Mouse (Mus musculus): ENCODE results near the gene Tmem53. TPM values are rescaled to one million over a fixed set of nuclear protein-coding genes. Genes with fewer than 3 reads are reported as not detected.
"Not testable (repeated sequence)": the region's sequence is repeated elsewhere in the genome, so short reads cannot be mapped to it uniquely, and the experiment has no call there.

The Tmem53 gene
- polyA plus RNA-seq, 1 experiment from 2014 or later: 17.5 TPM

DNA sequence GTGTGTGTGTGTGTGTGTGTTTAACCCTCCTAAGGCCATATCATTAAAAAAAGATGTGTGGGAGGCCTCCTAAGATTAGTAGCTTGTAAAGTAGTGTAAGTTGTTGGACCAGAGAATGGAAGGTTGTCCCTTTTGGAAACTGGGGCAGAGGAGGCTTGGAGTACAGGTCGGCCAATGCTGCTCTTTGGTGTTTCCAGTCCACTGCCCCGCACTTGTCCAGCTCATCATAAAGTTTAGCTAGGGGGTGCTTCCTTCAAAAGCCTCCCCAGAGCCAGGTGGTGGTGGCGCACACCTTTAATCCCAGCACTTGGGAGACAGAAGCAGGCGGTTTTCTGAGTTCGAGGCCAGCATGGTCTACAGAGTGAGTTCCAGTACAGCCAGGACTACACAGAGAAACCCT is 1.0 kb downstream of the Tmem53 start:
- peak overlapping the region; percentile 75 for H3K9ac ChIP-seq
- H3K36me3 ChIP-seq: no peaks in the 10 kb centered on the region
- H3K4me3 ChIP-seq: peak overlapping the region; percentile 65
- H3K9me3 ChIP-seq: no peaks in the 10 kb centered on the region
- peak overlapping the region; percentile 92 for H3K27ac ChIP-seq
- H3K27me3 ChIP-seq: no peaks in the 10 kb centered on the region
- no peak for ATAC-seq (ENCODE audit: insufficient number of reproducible peaks, insufficient read depth, low FRiP score, low TSS enrichment, low read depth)
- H3K4me2 ChIP-seq: peak overlapping the region; percentile 67
- peaks cover 22% of the 10 kb centered on the region for H3K4me1 ChIP-seq
- WGBS: 79% methylated on average over 5 of the region's 5 CpGs

DNA sequence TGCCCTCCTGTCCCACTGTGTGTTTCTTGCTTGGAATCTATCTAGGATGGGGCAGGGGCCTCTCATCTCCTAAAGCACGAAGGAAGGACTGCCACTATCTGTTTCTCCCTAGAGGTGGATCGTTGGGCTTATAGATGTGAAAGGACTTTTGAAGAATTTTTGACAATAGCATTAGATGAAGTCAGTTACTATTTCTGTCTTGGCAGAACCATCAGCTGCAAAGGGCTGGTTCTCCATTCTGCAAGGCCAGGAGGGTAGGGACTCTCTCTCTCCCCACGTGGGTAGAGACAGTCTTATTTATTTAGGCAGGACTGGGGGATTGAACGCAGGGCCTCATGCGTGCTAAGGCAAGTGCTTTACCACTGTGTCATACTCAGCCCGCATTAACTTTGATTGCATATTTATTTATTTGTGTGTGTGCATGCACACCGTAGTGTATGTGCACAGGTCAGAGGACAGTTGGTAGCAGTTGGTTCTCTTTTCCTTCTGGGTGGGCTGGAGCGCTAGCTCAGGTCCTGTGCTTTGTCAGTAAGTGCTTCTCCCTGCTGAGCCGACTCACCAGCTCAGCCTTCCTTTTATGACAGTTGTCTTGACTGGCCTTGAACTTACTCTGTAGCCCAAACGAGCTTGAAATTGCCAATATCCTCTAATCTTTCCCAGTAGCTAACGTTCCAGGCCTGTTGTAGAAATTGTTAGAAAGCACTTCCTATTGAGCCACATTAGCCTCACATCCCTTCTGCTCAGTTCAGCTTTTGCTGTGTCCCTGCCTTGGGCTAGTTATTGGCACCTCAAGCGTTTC is 1.7 kb downstream of the Tmem53 start:
- H3K27ac ChIP-seq: peak overlapping the region; percentile 92

DNA sequence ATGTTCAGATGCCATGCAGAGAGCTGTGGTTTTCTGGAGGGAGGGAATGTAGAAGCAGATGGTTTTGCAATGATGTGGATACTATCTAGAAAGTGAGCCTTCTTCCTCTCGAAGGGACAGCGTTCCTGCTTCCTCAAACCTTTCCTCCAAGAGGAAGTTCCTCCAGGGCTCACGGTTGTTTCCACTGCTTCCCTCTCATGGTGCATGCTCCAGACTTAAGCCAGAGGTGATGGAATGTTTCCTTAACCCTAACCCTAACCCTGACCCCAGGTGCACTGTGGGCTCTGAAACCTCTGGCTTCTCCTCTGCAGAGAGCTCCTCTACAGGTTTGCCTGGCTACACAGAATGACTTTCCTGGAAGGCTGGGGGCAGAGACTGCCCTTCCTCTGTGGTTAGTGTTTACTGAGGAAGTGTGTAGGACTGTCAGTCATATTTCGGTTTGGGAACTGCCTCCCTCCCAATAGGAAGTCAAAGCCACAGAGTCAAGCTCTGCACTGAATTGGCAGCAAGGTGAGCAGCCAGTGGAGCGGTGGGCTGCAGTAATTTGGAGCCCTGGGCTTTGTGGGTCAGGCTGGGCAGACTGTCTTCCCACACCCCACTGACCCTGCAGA is 2.4 kb downstream of the Tmem53 start:
- no peak overlapping the region for H3K4me3 ChIP-seq
- 47% methylated on average over 5 of the region's 5 CpGs for WGBS

More for the DNA sequence above, 1.7 kb downstream of the Tmem53 start:
- ATAC-seq (ENCODE audit: insufficient number of reproducible peaks, insufficient read depth, low FRiP score, low TSS enrichment, low read depth): no peak
- Histone ChIP-seq H3K9ac (no peak overlapping the region), H3K36me3 (no peaks in the 10 kb centered on the region), H3K4me2 (peak overlapping the region; percentile 67), H3K9me3 (no peaks in the 10 kb centered on the region), H3K27me3 (no peaks in the 10 kb centered on the region), H3K4me1 (peaks cover 22% of the 10 kb centered on the region), H3K4me3 (no peak overlapping the region)
- 61% methylated on average over 12 of the region's 12 CpGs for WGBS

DNA sequence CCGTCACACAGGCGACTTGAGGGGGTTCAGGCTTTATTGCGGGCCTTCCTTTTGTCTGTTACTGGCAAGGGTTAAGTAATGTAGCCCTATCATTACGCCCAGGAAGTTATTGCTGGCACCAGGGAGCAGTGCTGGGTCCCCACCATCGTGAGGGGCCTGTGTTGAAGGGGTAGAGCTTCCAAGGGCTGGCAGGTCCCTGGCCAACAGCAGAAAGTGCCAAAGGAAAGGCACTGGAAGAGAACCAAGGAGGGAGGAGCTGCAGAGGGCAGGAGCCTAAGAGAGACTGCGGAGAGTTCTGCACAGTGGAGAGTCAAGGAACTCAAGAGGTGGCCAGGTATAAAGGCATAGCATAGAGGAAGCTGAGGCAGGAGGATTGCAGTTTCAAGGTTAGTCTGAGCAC is 2.9 kb downstream of the Tmem53 start:
- no peak for ATAC-seq (ENCODE audit: insufficient number of reproducible peaks, insufficient read depth, low FRiP score, low TSS enrichment, low read depth)
- Histone ChIP-seq H3K27ac (no peak overlapping the region), H3K4me1 (peaks cover 22% of the 10 kb centered on the region), H3K9me3 (no peaks in the 10 kb centered on the region), H3K9ac (no peak overlapping the region), H3K4me3 (no peak overlapping the region), H3K36me3 (no peaks in the 10 kb centered on the region), H3K4me2 (no peak overlapping the region), H3K27me3 (no peaks in the 10 kb centered on the region)
- WGBS: 62% methylated on average over 6 of the region's 6 CpGs

More for the DNA sequence above, 2.4 kb downstream of the Tmem53 start:
- no peaks in the 10 kb centered on the region for H3K27me3 ChIP-seq
- H3K36me3 ChIP-seq: no peaks in the 10 kb centered on the region
- no peak for ATAC-seq (ENCODE audit: insufficient number of reproducible peaks, insufficient read depth, low FRiP score, low TSS enrichment, low read depth)
- no peak overlapping the region for H3K4me2 ChIP-seq
- no peak overlapping the region for H3K27ac ChIP-seq
- H3K9me3 ChIP-seq: no peaks in the 10 kb centered on the region
- H3K9ac ChIP-seq: no peak overlapping the region
- peaks cover 22% of the 10 kb centered on the region for H3K4me1 ChIP-seq

DNA sequence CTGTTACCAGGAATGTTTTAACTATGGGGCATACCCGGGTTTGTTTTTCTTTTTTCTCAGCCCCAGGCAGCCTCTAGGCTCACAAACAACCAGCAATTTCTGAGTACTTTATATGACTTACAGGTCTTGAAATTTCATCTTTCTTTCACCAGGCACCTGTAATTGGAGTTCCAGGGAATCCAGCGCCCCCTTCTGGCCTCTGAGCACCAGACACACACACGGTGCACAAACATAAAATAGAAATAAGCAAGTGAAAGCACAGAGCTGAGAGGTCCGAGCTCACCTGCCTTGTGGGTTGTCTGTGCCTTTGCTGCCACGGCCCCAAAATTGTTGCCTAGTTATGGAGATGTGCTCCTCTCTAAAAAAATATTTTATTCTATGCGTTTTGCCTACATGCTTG is 8.2 kb downstream of the Tmem53 start:
- not testable (repeated sequence) for ATAC-seq (ENCODE audit: insufficient number of reproducible peaks, insufficient read depth, low FRiP score, low TSS enrichment, low read depth); H3K27me3 ChIP-seq; H3K4me3 ChIP-seq; H3K9ac ChIP-seq; H3K27ac ChIP-seq; H3K36me3 ChIP-seq; H3K4me2 ChIP-seq; H3K4me1 ChIP-seq; H3K9me3 ChIP-seq
- 71% methylated on average over 6 of the region's 6 CpGs for WGBS

DNA sequence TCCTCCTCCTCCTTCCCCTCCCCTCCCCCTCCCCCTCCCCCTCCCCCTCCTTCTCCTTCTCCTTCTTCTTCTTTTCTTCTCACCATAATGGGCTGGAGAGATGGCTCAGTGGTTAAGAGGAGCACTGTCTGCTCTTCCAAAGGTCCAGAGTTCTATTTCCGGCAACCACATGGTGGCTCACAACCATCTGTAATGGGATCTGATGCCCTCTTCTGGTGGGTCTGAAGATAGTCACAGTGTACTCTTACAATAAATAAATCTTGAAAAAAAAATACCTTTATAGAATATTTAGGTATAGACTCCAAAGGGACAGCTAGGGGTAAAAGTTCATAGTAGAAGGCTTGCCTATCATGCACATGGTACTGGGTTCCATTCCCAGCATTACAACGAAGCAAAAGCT is 9.5 kb downstream of the Tmem53 start:
- Histone ChIP-seq H3K4me1 (no peaks in the 10 kb centered on the region), H3K27me3 (no peaks in the 10 kb centered on the region), H3K4me2 (no peak overlapping the region), H3K36me3 (no peaks in the 10 kb centered on the region), H3K9ac (no peak overlapping the region), H3K4me3 (no peak overlapping the region), H3K9me3 (no peaks in the 10 kb centered on the region), H3K27ac (no peak overlapping the region)
- WGBS: 79% methylated on average over 2 of the region's 2 CpGs
- no peak for ATAC-seq (ENCODE audit: insufficient number of reproducible peaks, insufficient read depth, low FRiP score, low TSS enrichment, low read depth)

DNA sequence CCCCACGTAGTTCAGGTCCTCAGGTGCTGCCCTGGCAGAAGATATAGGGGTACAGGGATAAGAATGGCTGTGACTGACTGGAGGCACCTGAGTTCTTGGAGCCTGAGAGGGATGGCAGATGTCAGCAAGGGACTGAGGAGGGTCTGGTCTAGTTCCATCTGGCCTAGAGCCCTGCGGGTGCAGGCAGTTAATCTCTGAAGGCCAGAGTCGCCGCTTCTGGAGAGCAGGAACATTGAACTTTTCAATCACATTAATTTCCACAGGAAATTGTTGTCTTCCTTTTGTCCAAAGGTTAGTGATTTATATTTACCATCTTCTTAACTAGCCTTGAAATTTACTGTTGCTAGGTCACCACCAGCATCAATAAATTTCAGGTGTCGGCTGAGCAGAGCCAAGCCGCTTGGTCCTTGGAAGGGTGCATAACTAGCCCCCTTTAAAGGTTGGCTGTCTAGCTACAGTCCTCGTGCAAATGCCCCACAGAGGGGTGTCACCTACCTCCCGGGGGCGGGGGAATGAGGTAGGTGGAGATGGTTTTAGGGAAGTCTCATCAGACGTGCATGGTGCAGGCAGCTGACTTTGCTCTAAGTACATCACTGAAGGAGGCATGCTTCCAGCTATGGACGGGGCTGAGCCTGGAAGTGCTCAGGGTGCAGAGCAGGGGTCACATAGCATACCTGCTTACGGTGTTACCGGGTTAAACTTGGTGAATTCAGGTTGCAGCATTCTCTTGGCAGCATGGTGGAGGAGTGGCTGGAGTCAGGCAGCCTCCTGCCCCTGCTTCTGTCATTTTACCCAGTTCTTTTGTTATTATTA is 10.6 kb downstream of the Tmem53 start:
- no peak overlapping the region for H3K4me3 ChIP-seq
- no peak for ATAC-seq (ENCODE audit: insufficient number of reproducible peaks, insufficient read depth, low FRiP score, low TSS enrichment, low read depth)
- H3K9ac ChIP-seq: no peak overlapping the region
- H3K4me2 ChIP-seq: no peak overlapping the region
- no peaks in the 10 kb centered on the region for H3K36me3 ChIP-seq
- WGBS: 71% methylated on average over 13 of the region's 13 CpGs
- H3K27ac ChIP-seq: no peak overlapping the region
- no peaks in the 10 kb centered on the region for H3K27me3 ChIP-seq
- H3K9me3 ChIP-seq: no peaks in the 10 kb centered on the region
- H3K4me1 ChIP-seq: no peaks in the 10 kb centered on the region

DNA sequence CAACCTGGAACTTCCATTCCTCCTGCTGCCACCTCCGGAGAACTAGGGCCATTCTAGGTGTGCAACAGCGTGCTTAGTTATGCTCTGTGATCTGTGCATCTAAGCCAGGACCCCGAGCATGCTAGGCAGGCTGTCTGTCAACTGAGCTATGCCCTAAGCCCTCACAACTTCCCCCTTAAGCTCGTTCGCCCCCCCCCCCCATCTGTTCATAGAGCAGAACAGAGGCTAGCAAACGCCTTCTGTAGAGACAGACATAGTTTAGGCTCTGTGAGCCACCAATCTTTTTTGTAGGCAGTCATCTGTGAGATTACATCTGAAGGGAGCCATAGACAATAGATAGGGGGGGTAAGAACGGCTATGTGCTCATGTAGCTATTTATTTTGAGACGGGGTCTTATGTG is 11.2 kb downstream of the Tmem53 start:
- WGBS: 68% methylated on average over 8 of the region's 8 CpGs
- no peak overlapping the region for H3K9ac ChIP-seq
- no peak overlapping the region for H3K27ac ChIP-seq
- H3K4me2 ChIP-seq: no peak overlapping the region
- no peaks in the 10 kb centered on the region for H3K9me3 ChIP-seq
- no peaks in the 10 kb centered on the region for H3K27me3 ChIP-seq
- H3K4me1 ChIP-seq: no peaks in the 10 kb centered on the region
- no peak for ATAC-seq (ENCODE audit: insufficient number of reproducible peaks, insufficient read depth, low FRiP score, low TSS enrichment, low read depth)
- H3K4me3 ChIP-seq: no peak overlapping the region
- no peaks in the 10 kb centered on the region for H3K36me3 ChIP-seq

DNA sequence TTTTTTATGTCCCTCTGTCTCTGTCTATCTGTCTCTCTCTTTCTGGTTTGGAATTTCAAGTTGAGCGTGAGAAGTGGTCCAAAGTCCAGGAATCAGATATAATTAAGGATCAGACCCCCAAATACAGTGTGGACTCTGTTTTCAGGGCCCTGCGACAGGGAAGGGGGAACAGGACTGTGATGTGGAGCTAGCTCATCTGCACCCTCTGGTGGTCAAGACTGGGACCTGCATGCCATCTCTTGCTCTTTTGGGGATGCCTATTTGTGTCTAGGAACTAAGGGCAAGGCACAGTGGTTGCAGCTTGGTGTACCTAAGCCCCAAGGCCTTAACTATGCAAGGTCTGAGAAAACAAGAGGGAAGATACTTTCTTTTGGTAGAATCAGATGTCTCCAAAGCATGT is 15.5 kb downstream of the Tmem53 start:
- ATAC-seq (ENCODE audit: insufficient number of reproducible peaks, insufficient read depth, low FRiP score, low TSS enrichment, low read depth): no peak
- WGBS: 2% methylated on average over 2 of the region's 2 CpGs

DNA sequence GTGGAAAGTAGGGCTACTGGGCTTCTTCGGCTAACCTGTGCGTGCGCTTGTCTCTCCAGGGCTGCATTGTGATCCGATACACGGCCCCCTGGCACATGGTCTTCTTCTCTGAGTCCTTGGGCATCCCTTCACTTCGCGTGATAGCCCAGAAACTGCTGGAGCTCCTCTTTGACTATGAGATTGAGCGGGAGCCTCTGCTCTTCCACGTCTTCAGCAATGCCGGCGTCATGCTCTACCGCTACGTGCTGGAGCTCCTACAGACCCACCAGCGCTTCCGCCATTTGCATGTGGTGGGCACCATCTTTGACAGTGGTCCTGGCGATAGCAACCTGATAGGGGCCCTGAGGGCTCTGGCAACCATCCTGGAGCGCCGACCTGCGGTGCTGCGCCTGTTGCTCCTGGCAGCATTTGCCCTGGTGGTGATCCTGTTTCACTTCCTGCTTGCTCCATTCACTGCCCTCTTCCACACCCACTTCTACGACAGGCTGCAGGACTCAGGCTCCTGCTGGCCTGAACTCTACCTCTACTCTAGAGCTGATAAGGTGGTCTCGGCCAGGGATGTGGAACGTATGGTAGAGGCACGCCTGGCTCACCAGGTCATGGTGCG is 16.2 kb downstream of the Tmem53 start:
- Histone ChIP-seq H3K27me3 (no peaks in the 10 kb centered on the region), H3K27ac (no peak overlapping the region), H3K36me3 (peaks cover 21% of the 10 kb centered on the region), H3K4me2 (no peak overlapping the region), H3K4me1 (0 out of 2 replicates have a peak, but pooled peaks cover 4% of the 10 kb centered on the region), H3K4me3 (no peak overlapping the region), H3K9ac (no peak overlapping the region), H3K9me3 (no peaks in the 10 kb centered on the region)
- WGBS: 82% methylated on average over 25 of the region's 25 CpGs
- no peak for ATAC-seq (ENCODE audit: insufficient number of reproducible peaks, insufficient read depth, low FRiP score, low TSS enrichment, low read depth)

More for the DNA sequence above, 15.5 kb downstream of the Tmem53 start:
- no peak overlapping the region for H3K27ac ChIP-seq
- no peaks in the 10 kb centered on the region for H3K4me1 ChIP-seq
- no peaks in the 10 kb centered on the region for H3K27me3 ChIP-seq
- no peak overlapping the region for H3K9ac ChIP-seq
- no peak overlapping the region for H3K4me2 ChIP-seq
- peaks cover 15% of the 10 kb centered on the region for H3K36me3 ChIP-seq
- no peak overlapping the region for H3K4me3 ChIP-seq
- no peaks in the 10 kb centered on the region for H3K9me3 ChIP-seq

DNA sequence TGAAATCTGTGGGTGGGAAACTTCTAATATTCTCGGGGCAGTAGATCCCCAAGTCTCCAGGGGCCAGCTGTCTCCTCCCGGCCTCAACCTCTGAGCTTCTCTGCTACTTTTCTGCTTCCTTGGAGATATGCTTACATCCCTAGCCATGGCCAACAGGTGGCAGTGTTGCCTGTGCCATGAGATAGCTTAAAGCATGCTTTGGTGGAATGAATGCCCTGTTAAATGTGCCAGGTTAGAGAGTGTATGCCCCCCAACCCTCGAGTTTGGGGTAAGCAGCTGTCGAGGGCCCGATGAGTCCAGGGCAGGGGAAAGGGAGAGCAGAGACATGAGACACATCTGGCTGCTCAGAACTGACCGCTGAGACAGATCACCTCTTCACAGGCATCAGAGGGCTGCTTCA is 18.5 kb downstream of the Tmem53 start:
- Histone ChIP-seq H3K27me3 (no peaks in the 10 kb centered on the region), H3K36me3 (peaks cover 44% of the 10 kb centered on the region), H3K9ac (no peak overlapping the region), H3K27ac (0 out of 2 replicates have a peak overlapping the region, but pooled peaks have one; percentile 22), H3K4me1 (0 out of 2 replicates have a peak, but pooled peaks cover 4% of the 10 kb centered on the region), H3K9me3 (peaks cover 11% of the 10 kb centered on the region; the same call in 1 of the 2 replicates), H3K4me3 (no peak overlapping the region), H3K4me2 (no peak overlapping the region)
- WGBS: 14% methylated on average over 6 of the region's 6 CpGs
- no peak for ATAC-seq (ENCODE audit: insufficient number of reproducible peaks, insufficient read depth, low FRiP score, low TSS enrichment, low read depth)

Data from embryonic facial prominence, embryonic 13.5 days (tissue).